Mouse (Mus musculus) limb, embryonic 10.5 days (tissue): ENCODE measurements around the gene Mre11a. TPM values are rescaled to one million over a fixed set of nuclear protein-coding genes. Genes with fewer than 3 reads are reported as not detected.

Experiments used
- DNase-seq: peaks from one replicate; pipeline ENCODE4 v3.0.0-alpha.2; 2017; ENCODE audit warnings: low spot score
- H3K27ac ChIP-seq: fragments of 300-500 bp; sonication (generic); 2 replicates; pipeline ENCODE4 v1.5.1; 2016; ENCODE audit warnings: mild to moderate bottlenecking
- H3K27me3 ChIP-seq: fragments of 300-500 bp; sonication (generic); 2 replicates; pipeline ENCODE4 v1.6.1; 2016; ENCODE audit warnings: low read depth, mild to moderate bottlenecking; ENCODE audit not compliant: poor library complexity, severe bottlenecking
- H3K36me3 ChIP-seq: fragments of 300-500 bp; sonication (generic); 2 replicates; pipeline ENCODE4 v1.6.1; 2016; ENCODE audit warnings: mild to moderate bottlenecking, moderate library complexity
- H3K4me1 ChIP-seq: fragments of 300-500 bp; sonication (generic); 2 replicates; pipeline ENCODE4 v1.6.1; 2016
- H3K4me3 ChIP-seq: fragments of 300-500 bp; sonication (generic); 2 replicates; pipeline ENCODE4 v1.5.1; 2016; ENCODE audit warnings: mild to moderate bottlenecking, moderate library complexity
- H3K9me3 ChIP-seq: fragments of 300-500 bp; sonication (generic); replicated peaks from 2 replicates; pipeline ENCODE4 v1.6.1; 2016; ENCODE audit warnings: mild to moderate bottlenecking
- WGBS: fragments of 180-500 bp; shearing (Covaris S2); methylation state at CpG from one replicate; pipeline ENCODE4 v1.1.7; 2016; 5-methylcytosine and 5-hydroxymethylcytosine counted together
- polyA plus RNA-seq: library from polyadenylated mRNA; unstranded; fragments of >200 nt; fragmentation: Nextera tagmentation; extraction: Ambion mirVana; gene quantifications from 2 replicates; pipeline ENCODE4 v1.2.1, GENCODE M21; 2016

Gene Mre11a
- polyA plus RNA-seq, 1 experiment from 2014 or later: 42.9 TPM

GRCm38 (mm10) chr9:14770803-14771471 is 13.5 kb upstream of the Mre11a start, which contains the start of gene 1700012B09Rik:
Gene 1700012B09Rik, minus strand, starts transcription at chr9:14771030.
- peak; percentile 43 for DNase-seq
- Histone ChIP-seq H3K4me3 (peak within 1 kb of the TSS; percentile 18), H3K36me3 (no peaks in the 10 kb centered on the region), H3K27ac (peak within 1 kb of the TSS; percentile 27; the same call in 1 of the 2 replicates), H3K4me1 (peaks cover 19% of the 10 kb centered on the region), H3K27me3 (peaks cover 15% of the 10 kb centered on the region), H3K9me3 (no peaks in the 10 kb centered on the region)
- 21% methylated on average over 23 of the region's 23 CpGs for WGBS

GRCm38 (mm10) chr9:14772074-14772473 is 12.4 kb upstream of the Mre11a start:
- Histone ChIP-seq H3K4me3 (no peak overlapping the region), H3K27me3 (peaks cover 15% of the 10 kb centered on the region), H3K27ac (no peak overlapping the region), H3K36me3 (no peaks in the 10 kb centered on the region), H3K9me3 (no peaks in the 10 kb centered on the region), H3K4me1 (peaks cover 19% of the 10 kb centered on the region)
- no peak for DNase-seq
- WGBS: 89% methylated on average over 2 of the region's 2 CpGs

GRCm38 (mm10) chr9:14773813-14774212 is 10.6 kb upstream of the Mre11a start:
- H3K9me3 ChIP-seq: no peaks in the 10 kb centered on the region
- H3K27ac ChIP-seq: no peak overlapping the region
- no peak overlapping the region for H3K4me3 ChIP-seq
- H3K4me1 ChIP-seq: peaks cover 19% of the 10 kb centered on the region
- H3K36me3 ChIP-seq: no peaks in the 10 kb centered on the region
- WGBS: 65% methylated on average over 2 of the region's 2 CpGs
- H3K27me3 ChIP-seq: peaks cover 15% of the 10 kb centered on the region
- DNase-seq: no peak

- WGBS: 35% methylated on average over 13 of the region's 13 CpGs
- Histone ChIP-seq H3K36me3 (peaks cover 30% of the 10 kb centered on the region), H3K27ac (no peak overlapping the region), H3K4me3 (no peak overlapping the region), H3K9me3 (no peaks in the 10 kb centered on the region), H3K27me3 (no peaks in the 10 kb centered on the region), H3K4me1 (no peaks in the 10 kb centered on the region)
- no peak for DNase-seq
These were observed 6.1 kb upstream of the Mre11a start for GRCm38 (mm10) chr9:14778341-14778740.

- Histone ChIP-seq H3K4me3 (no peak overlapping the region), H3K36me3 (peaks cover 61% of the 10 kb centered on the region), H3K27ac (no peak overlapping the region), H3K4me1 (peaks cover 6% of the 10 kb centered on the region; the same call in 1 of the 2 replicates), H3K27me3 (no peaks in the 10 kb centered on the region), H3K9me3 (no peaks in the 10 kb centered on the region)
- no peak for DNase-seq
- 89% methylated on average over 6 of the region's 6 CpGs for WGBS
These were observed 2.9 kb downstream of the Mre11a start for GRCm38 (mm10) chr9:14787356-14787755.

- Histone ChIP-seq H3K4me3 (no peak overlapping the region), H3K9me3 (no peaks in the 10 kb centered on the region), H3K4me1 (no peaks in the 10 kb centered on the region), H3K27me3 (no peaks in the 10 kb centered on the region), H3K36me3 (peaks cover 92% of the 10 kb centered on the region), H3K27ac (no peak overlapping the region)
- DNase-seq: no peak
- WGBS: 90% methylated on average over 2 of the region's 2 CpGs
These were observed 21.3 kb downstream of the Mre11a start for GRCm38 (mm10) chr9:14805714-14806113.

- no peaks in the 10 kb centered on the region for H3K27me3 ChIP-seq
- H3K4me1 ChIP-seq: no peaks in the 10 kb centered on the region
- H3K36me3 ChIP-seq: peaks cover 92% of the 10 kb centered on the region
- H3K4me3 ChIP-seq: no peak overlapping the region
- no peak for DNase-seq
- WGBS: 92% methylated on average over 1 of the region's 1 CpGs
- H3K27ac ChIP-seq: no peak overlapping the region
- H3K9me3 ChIP-seq: no peaks in the 10 kb centered on the region
These were observed 22.3 kb downstream of the Mre11a start for GRCm38 (mm10) chr9:14806786-14807185.

GRCm38 (mm10) chr9:14810111-14810510 is 25.7 kb downstream of the Mre11a start:
- H3K4me1 ChIP-seq: no peaks in the 10 kb centered on the region
- DNase-seq: no peak
- no peak overlapping the region for H3K4me3 ChIP-seq
- 95% methylated on average over 5 of the region's 5 CpGs for WGBS
- H3K9me3 ChIP-seq: no peaks in the 10 kb centered on the region
- H3K27me3 ChIP-seq: no peaks in the 10 kb centered on the region
- H3K36me3 ChIP-seq: peaks cover 96% of the 10 kb centered on the region
- no peak overlapping the region for H3K27ac ChIP-seq

- Histone ChIP-seq H3K36me3 (peaks cover 95% of the 10 kb centered on the region), H3K27ac (no peak overlapping the region), H3K4me3 (no peak overlapping the region), H3K9me3 (no peaks in the 10 kb centered on the region), H3K27me3 (no peaks in the 10 kb centered on the region), H3K4me1 (no peaks in the 10 kb centered on the region)
- DNase-seq: no peak
These were observed 36.9 kb downstream of the Mre11a start for GRCm38 (mm10) chr9:14821396-14821795.

GRCm38 (mm10) chr9:14824840-14825239 is 40.4 kb downstream of the Mre11a start:
- Histone ChIP-seq H3K36me3 (peaks cover 90% of the 10 kb centered on the region), H3K4me3 (no peak overlapping the region), H3K4me1 (no peaks in the 10 kb centered on the region), H3K27me3 (no peaks in the 10 kb centered on the region), H3K27ac (no peak overlapping the region), H3K9me3 (no peaks in the 10 kb centered on the region)
- 93% methylated on average over 5 of the region's 5 CpGs for WGBS
- no peak for DNase-seq

- peaks cover 89% of the 10 kb centered on the region for H3K36me3 ChIP-seq
These were observed 43.4 kb downstream of the Mre11a start for GRCm38 (mm10) chr9:14827875-14828274.

GRCm38 (mm10) chr9:14832046-14832445 is 47.6 kb downstream of the Mre11a start:
- 86% methylated on average over 5 of the region's 5 CpGs for WGBS
- no peak overlapping the region for H3K4me3 ChIP-seq
- no peak overlapping the region for H3K27ac ChIP-seq
- no peaks in the 10 kb centered on the region for H3K4me1 ChIP-seq
- no peak for DNase-seq
- peaks cover 90% of the 10 kb centered on the region for H3K36me3 ChIP-seq
- H3K9me3 ChIP-seq: no peaks in the 10 kb centered on the region
- H3K27me3 ChIP-seq: no peaks in the 10 kb centered on the region

More at GRCm38 (mm10) chr9:14827875-14828274, 43.4 kb downstream of the Mre11a start:
- Histone ChIP-seq H3K4me1 (no peaks in the 10 kb centered on the region), H3K27me3 (no peaks in the 10 kb centered on the region), H3K4me3 (no peak overlapping the region), H3K9me3 (no peaks in the 10 kb centered on the region), H3K27ac (no peak overlapping the region)
- no peak for DNase-seq
- WGBS: 58% methylated on average over 2 of the region's 2 CpGs

GRCm38 (mm10) chr9:14835335-14836075 is 51.1 kb downstream of the Mre11a start:
- H3K27ac ChIP-seq: no peak overlapping the region
- H3K4me3 ChIP-seq: no peak overlapping the region
- no peaks in the 10 kb centered on the region for H3K27me3 ChIP-seq
- peaks cover 66% of the 10 kb centered on the region for H3K36me3 ChIP-seq
- H3K4me1 ChIP-seq: no peaks in the 10 kb centered on the region; the same call in 1 of the 2 replicates
- no peak for DNase-seq
- no peaks in the 10 kb centered on the region for H3K9me3 ChIP-seq
- 90% methylated on average over 6 of the region's 6 CpGs for WGBS
